Mouse (Mus musculus) kidney, postnatal 0 days (tissue): Measurements from ENCODE around the gene Tagln3. TPM values are rescaled to one million over a fixed set of nuclear protein-coding genes. Genes with fewer than 3 reads are reported as not detected.

Experiments
- ATAC-seq: fragments of 200-750 bp; cut with Nextera tagmentation; replicated peaks from 2 replicates; pipeline ENCODE4 v1.8.0; 2017; ENCODE audit warnings: low read depth, moderate number of reproducible peaks, moderate TSS enrichment, moderate library complexity; ENCODE audit not compliant: low FRiP score
- DNase-seq: peaks from one replicate; pipeline ENCODE4 v3.0.0-alpha.2; 2016; ENCODE audit warnings: low spot score
- H3K27ac ChIP-seq: fragments of 300-500 bp; sonication (generic); 2 replicates; pipeline ENCODE4 v1.5.1; 2014; ENCODE audit warnings: mild to moderate bottlenecking
- H3K27me3 ChIP-seq: fragments of 300-500 bp; sonication (generic); 2 replicates; pipeline ENCODE4 v1.6.1; 2014; ENCODE audit warnings: low read length, mixed read lengths; ENCODE audit not compliant: insufficient read depth
- H3K36me3 ChIP-seq: fragments of 300-500 bp; sonication (generic); 2 replicates; pipeline ENCODE4 v1.6.1; 2014; ENCODE audit warnings: low read length, mixed read lengths; ENCODE audit not compliant: insufficient read depth
- H3K4me1 ChIP-seq: fragments of 300-500 bp; sonication (generic); replicated peaks from 2 replicates; pipeline ENCODE4 v1.6.1; 2014; ENCODE audit warnings: antibody characterized with exemption, low read length, mixed read lengths; ENCODE audit not compliant: insufficient read depth
- H3K4me2 ChIP-seq: fragments of 300-500 bp; sonication (generic); 2 replicates; pipeline ENCODE4 v1.6.1; 2014; ENCODE audit warnings: mild to moderate bottlenecking, low read length, moderate library complexity, mixed read lengths
- H3K4me3 ChIP-seq: fragments of 300-500 bp; sonication (generic); replicated peaks from 2 replicates; pipeline ENCODE4 v1.5.1; 2014; ENCODE audit warnings: low read depth, low read length
- H3K9ac ChIP-seq: fragments of 300-500 bp; sonication (generic); 2 replicates; pipeline ENCODE4 v1.6.1; 2014; ENCODE audit warnings: low read depth, low read length
- H3K9me3 ChIP-seq: fragments of 300-500 bp; sonication (generic); replicated peaks from 2 replicates; pipeline ENCODE4 v1.6.1; 2016; ENCODE audit warnings: low read length, inconsistent platforms, mixed read lengths
- CTCF ChIP-seq: IDR thresholded peaks from 2 replicates; pipeline ENCODE4 v1.5.1; 2016; ENCODE audit warnings: antibody characterized with exemption, low read depth, mild to moderate bottlenecking, moderate library complexity
- WGBS: fragments of 180-500 bp; shearing (Covaris S2); extraction: QIAGEN DNeasy Blood & Tissue Kit; methylation state at CpG from one replicate; pipeline ENCODE4 v1.1.7; 2014; 5-methylcytosine and 5-hydroxymethylcytosine counted together
- polyA plus RNA-seq: library from polyadenylated mRNA; unstranded; fragments of >200 nt; fragmentation: Nextera tagmentation; extraction: Ambion mirVana; gene quantifications from 2 replicates; pipeline ENCODE4 v1.2.1, GENCODE M21; 2015

The Tagln3 gene
- polyA plus RNA-seq, 1 experiment from 2014 or later = 1.9 TPM

- peak; percentile 32 for DNase-seq
- Histone ChIP-seq H3K27me3 (no peaks in the 10 kb centered on the region), H3K27ac (no peak overlapping the region), H3K36me3 (no peaks in the 10 kb centered on the region), H3K9ac (no peak overlapping the region), H3K4me1 (no peaks in the 10 kb centered on the region), H3K4me3 (no peak overlapping the region), H3K9me3 (no peaks in the 10 kb centered on the region), H3K4me2 (no peak overlapping the region)
- TF ChIP-seq CTCF = no peak
- ATAC-seq = no peak
- 18% methylated on average over 4 of the region's 4 CpGs for WGBS
These were observed 34.2 kb downstream of the Tagln3 start for GRCm38 (mm10) chr16:45690178-45690577.

- Histone ChIP-seq H3K9me3 (no peaks in the 10 kb centered on the region), H3K4me3 (no peak overlapping the region), H3K4me1 (no peaks in the 10 kb centered on the region), H3K4me2 (no peak overlapping the region), H3K27ac (no peak overlapping the region), H3K36me3 (no peaks in the 10 kb centered on the region), H3K9ac (no peak overlapping the region), H3K27me3 (no peaks in the 10 kb centered on the region)
- ATAC-seq (no peak), DNase-seq (no peak)
- 83% methylated on average over 3 of the region's 3 CpGs for WGBS
- TF ChIP-seq CTCF = no peak
These were observed 37.6 kb downstream of the Tagln3 start for GRCm38 (mm10) chr16:45686833-45687232.

- H3K4me3 ChIP-seq = no peak overlapping the region
- H3K4me1 ChIP-seq = no peaks in the 10 kb centered on the region
- no peak overlapping the region for H3K9ac ChIP-seq
- H3K36me3 ChIP-seq = no peaks in the 10 kb centered on the region
- TF ChIP-seq CTCF = no peak
- H3K27ac ChIP-seq = no peak overlapping the region
- 64% methylated on average over 3 of the region's 3 CpGs for WGBS
- no peaks in the 10 kb centered on the region for H3K27me3 ChIP-seq
- H3K4me2 ChIP-seq = no peak overlapping the region
- ATAC-seq = no peak
- no peaks in the 10 kb centered on the region for H3K9me3 ChIP-seq
- no peak for DNase-seq
These were observed 39.1 kb downstream of the Tagln3 start for GRCm38 (mm10) chr16:45685295-45685694.

GRCm38 (mm10) chr16:45684815-45685214, 39.6 kb downstream of the Tagln3 start:
- no peak overlapping the region for H3K27ac ChIP-seq
- DNase-seq = peak; percentile 84
- H3K9me3 ChIP-seq = no peaks in the 10 kb centered on the region

GRCm38 (mm10) chr16:45676462-45676861, 47.9 kb downstream of the Tagln3 start:
- Histone ChIP-seq H3K4me3 (no peak overlapping the region), H3K36me3 (no peaks in the 10 kb centered on the region), H3K27ac (no peak overlapping the region), H3K4me2 (no peak overlapping the region), H3K9ac (no peak overlapping the region), H3K27me3 (no peaks in the 10 kb centered on the region), H3K9me3 (no peaks in the 10 kb centered on the region), H3K4me1 (no peaks in the 10 kb centered on the region)
- TF ChIP-seq CTCF = peak; percentile 76
- no peak for ATAC-seq
- 26% methylated on average over 1 of the region's 1 CpGs for WGBS
- peak; percentile 63 for DNase-seq

More at GRCm38 (mm10) chr16:45684815-45685214, 39.6 kb downstream of the Tagln3 start:
- no peak overlapping the region for H3K4me3 ChIP-seq
- H3K4me1 ChIP-seq = no peaks in the 10 kb centered on the region
- H3K27me3 ChIP-seq = no peaks in the 10 kb centered on the region
- H3K4me2 ChIP-seq = no peak overlapping the region
- TF ChIP-seq CTCF = peak; percentile 84
- H3K9ac ChIP-seq = no peak overlapping the region
- WGBS = 13% methylated on average over 8 of the region's 8 CpGs
- ATAC-seq = no peak
- no peaks in the 10 kb centered on the region for H3K36me3 ChIP-seq

GRCm38 (mm10) chr16:45670005-45670404, 54.4 kb downstream of the Tagln3 start:
- no peak for TF ChIP-seq CTCF
- Histone ChIP-seq H3K27me3 (no peaks in the 10 kb centered on the region), H3K4me3 (no peak overlapping the region), H3K4me2 (no peak overlapping the region), H3K27ac (no peak overlapping the region), H3K9me3 (no peaks in the 10 kb centered on the region), H3K4me1 (no peaks in the 10 kb centered on the region), H3K9ac (no peak overlapping the region), H3K36me3 (no peaks in the 10 kb centered on the region)
- peak; percentile 61 for ATAC-seq
- 16% methylated on average over 4 of the region's 4 CpGs for WGBS
- DNase-seq = peak; percentile 46

GRCm38 (mm10) chr16:45668178-45668577, 56.2 kb downstream of the Tagln3 start:
- H3K36me3 ChIP-seq = no peaks in the 10 kb centered on the region
- H3K9me3 ChIP-seq = no peaks in the 10 kb centered on the region
- 66% methylated on average over 3 of the region's 3 CpGs for WGBS
- no peak for DNase-seq
- TF ChIP-seq CTCF = no peak
- H3K27ac ChIP-seq = no peak overlapping the region
- no peak overlapping the region for H3K9ac ChIP-seq
- H3K4me3 ChIP-seq = no peak overlapping the region
- no peak overlapping the region for H3K4me2 ChIP-seq
- ATAC-seq = no peak
- no peaks in the 10 kb centered on the region for H3K27me3 ChIP-seq
- H3K4me1 ChIP-seq = no peaks in the 10 kb centered on the region
